Comparison of ENCODE assay signal across 23 mouse cellular contexts in genomic region chr10:61794971-61795370, GRCm38 (mm10). TPM values are rescaled to one million over a fixed set of nuclear protein-coding genes. Genes with fewer than 3 reads are reported as not detected.
DNase-seq lines count a peak whose midpoint lies in the region; ATAC-seq lines count a peak whose summit lies in the region.
"Had no signal": no experiment of that assay in that cellular context is flagged by ENCODE, and none has a peak within 500 bp of the region (broad histone marks: within the 10 kb centered on the region; RNA-seq: fewer than 3 reads in every experiment).

No protein-coding gene starts in this region.

- H3K9ac ChIP-seq in kidney, embryonic 15.5 days = no peak overlapping the region
- H3K9ac ChIP-seq in kidney, embryonic 14.5 days (ENCODE audit: low read depth, low read length) = no peak overlapping the region
- peak overlapping the region; percentile 29; the same call in 1 of the 2 replicates for H3K9ac ChIP-seq in stomach, embryonic 16.5 days (ENCODE audit: low read length)
- H3K9ac ChIP-seq in neural tube, embryonic 15.5 days (replicated peaks) = no peak overlapping the region
- H3K9ac ChIP-seq: forebrain, postnatal 0 days; hindbrain, embryonic 14.5 days; limb, embryonic 13.5 days; liver, embryonic 14.5 days had no signal

- no peaks in the 10 kb centered on the region for H3K36me3 ChIP-seq in kidney, embryonic 15.5 days
- H3K36me3 ChIP-seq in kidney, embryonic 14.5 days (ENCODE audit: control insufficient read depth, insufficient read depth, low read length) = no peaks in the 10 kb centered on the region
- no peaks in the 10 kb centered on the region for H3K36me3 ChIP-seq in stomach, embryonic 16.5 days (ENCODE audit: control insufficient read depth, insufficient read depth, low read length)
- no peaks in the 10 kb centered on the region for H3K36me3 ChIP-seq in neural tube, embryonic 15.5 days
- H3K36me3 ChIP-seq: limb, embryonic 13.5 days had no signal

- ATAC-seq in kidney, embryonic 15.5 days (replicated peaks; ENCODE audit: low FRiP score) = no peak
- no peak; the same call in 1 of the 2 replicates for ATAC-seq in kidney, embryonic 14.5 days (ENCODE audit: low FRiP score, low TSS enrichment)
- no peak for ATAC-seq in stomach, embryonic 16.5 days (ENCODE audit: insufficient read depth, low FRiP score)
- ATAC-seq in neural tube, embryonic 15.5 days (ENCODE audit: low FRiP score) = no peak
- ATAC-seq: forebrain, postnatal 0 days; inflammation-experienced regulatory T-cells, adult 6 months had no signal

- H3K4me2 ChIP-seq in kidney, embryonic 15.5 days = 0 out of 2 replicates have a peak overlapping the region, but pooled peaks have one; percentile 3
- H3K4me2 ChIP-seq in kidney, embryonic 14.5 days (replicated peaks; ENCODE audit: low read depth, low read length) = no peak overlapping the region
- peak overlapping the region; percentile 5; the same call in 1 of the 2 replicates for H3K4me2 ChIP-seq in stomach, embryonic 16.5 days (ENCODE audit: low read depth, low read length)
- H3K4me2 ChIP-seq in neural tube, embryonic 15.5 days = no peak overlapping the region
- H3K4me2 ChIP-seq: hindbrain, embryonic 14.5 days; limb, embryonic 13.5 days had no signal

- peaks cover 3% of the 10 kb centered on the region; the same call in 1 of the 2 replicates for H3K27me3 ChIP-seq in kidney, embryonic 15.5 days
- 0 out of 2 replicates have a peak, but pooled peaks cover 5% of the 10 kb centered on the region for H3K27me3 ChIP-seq in kidney, embryonic 14.5 days (ENCODE audit: control insufficient read depth, insufficient read depth, low read length)
- H3K27me3 ChIP-seq in stomach, embryonic 16.5 days (ENCODE audit: control insufficient read depth, insufficient read depth, low read length) = no peaks in the 10 kb centered on the region
- H3K27me3 ChIP-seq in neural tube, embryonic 15.5 days (replicated peaks) = 0 out of 2 replicates have a peak, but pooled peaks cover 2% of the 10 kb centered on the region
- H3K27me3 ChIP-seq: limb, embryonic 13.5 days had no signal

- WGBS in kidney, embryonic 15.5 days = 50% methylated on average over 10 of the region's 10 CpGs
- WGBS in kidney, embryonic 14.5 days = 52% methylated on average over 10 of the region's 10 CpGs
- WGBS in stomach, embryonic 16.5 days = 47% methylated on average over 10 of the region's 10 CpGs
- WGBS in neural tube, embryonic 15.5 days = 74% methylated on average over 10 of the region's 10 CpGs

- peak; percentile 10 for DNase-seq in lung, postnatal 10 days
- DNase-seq in lung, postnatal 25 days (ENCODE audit: low spot score) = no peak
- DNase-seq in R1 (ENCODE audit: low read depth, low spot score) = peak; percentile 60
- no peak for DNase-seq in left cerebral cortex, adult 18-20 months (ENCODE audit: low spot score in 2 of 2)
- DNase-seq: adrenal gland, postnatal 25 days; cerebellum, adult 9-10 months; forebrain, postnatal 0 days; gastrocnemius, postnatal 36 days; kidney, adult 18-20 months; kidney, postnatal 25 days; layer of hippocampus, postnatal 36 days; right cerebral cortex, adult 18-20 months; right cerebral cortex, postnatal 4 days had no signal

- no peaks in the 10 kb centered on the region for H3K9me3 ChIP-seq in kidney, embryonic 15.5 days (replicated peaks)
- no peaks in the 10 kb centered on the region for H3K9me3 ChIP-seq in kidney, embryonic 14.5 days (ENCODE audit: control insufficient read depth, low read length)
- no peaks in the 10 kb centered on the region for H3K9me3 ChIP-seq in stomach, embryonic 16.5 days (replicated peaks; ENCODE audit: control insufficient read depth, low read length)
- no peaks in the 10 kb centered on the region for H3K9me3 ChIP-seq in neural tube, embryonic 15.5 days (replicated peaks)
- H3K9me3 ChIP-seq: limb, embryonic 13.5 days had no signal

- H3K27ac ChIP-seq in kidney, embryonic 15.5 days = no peak overlapping the region
- no peak overlapping the region for H3K27ac ChIP-seq in kidney, embryonic 14.5 days (ENCODE audit: low read depth, low read length)
- H3K27ac ChIP-seq in stomach, embryonic 16.5 days (ENCODE audit: low read length) = no peak overlapping the region
- H3K27ac ChIP-seq in neural tube, embryonic 15.5 days (replicated peaks) = no peak overlapping the region
- H3K27ac ChIP-seq: hindbrain, embryonic 14.5 days; layer of hippocampus, adult 2 months; limb, embryonic 13.5 days; liver, embryonic 14.5 days; macrophage had no signal

- H3K4me1 ChIP-seq in kidney, embryonic 15.5 days = peaks cover 18% of the 10 kb centered on the region
- H3K4me1 ChIP-seq in kidney, embryonic 14.5 days (ENCODE audit: control insufficient read depth, insufficient read depth, low read length) = peaks cover 13% of the 10 kb centered on the region
- peaks cover 10% of the 10 kb centered on the region for H3K4me1 ChIP-seq in stomach, embryonic 16.5 days (ENCODE audit: control insufficient read depth, insufficient read depth, low read length)
- no peaks in the 10 kb centered on the region for H3K4me1 ChIP-seq in neural tube, embryonic 15.5 days

- no peak overlapping the region for H3K4me3 ChIP-seq in kidney, embryonic 15.5 days (replicated peaks)
- no peak overlapping the region for H3K4me3 ChIP-seq in kidney, embryonic 14.5 days (ENCODE audit: low read length)
- H3K4me3 ChIP-seq in stomach, embryonic 16.5 days (replicated peaks; ENCODE audit: low read length) = no peak overlapping the region
- H3K4me3 ChIP-seq in neural tube, embryonic 15.5 days (replicated peaks) = no peak overlapping the region
- H3K4me3 ChIP-seq: layer of hippocampus, adult 2 months; limb, embryonic 13.5 days had no signal

RNA-seq across cellular contexts. Expression of gene H2afy2, which starts 11.0 kb away (rescaled TPM):
- polyA plus RNA-seq in kidney, embryonic 15.5 days (2015; fragmentation: Nextera tagmentation; extraction: Ambion mirVana) = 155 and 156 TPM in 2 replicates
- polyA plus RNA-seq in kidney, embryonic 14.5 days (2014; fragmentation: Nextera tagmentation; extraction: Ambion mirVana) = 118 and 130 TPM in 2 replicates
- 78.0 and 86.3 TPM in 2 replicates for polyA plus RNA-seq in stomach, embryonic 16.5 days (2015; fragmentation: Nextera tagmentation; extraction: Ambion mirVana)
- 232 and 258 TPM in 2 replicates for polyA plus RNA-seq in neural tube, embryonic 15.5 days (2015; fragmentation: Nextera tagmentation; extraction: Ambion mirVana)
- total RNA-seq in left cerebral cortex, adult 18-20 months (2021) = 10 to 100 TPM; 19.1 to 21.0 TPM
- polyA plus RNA-seq: inflammation-experienced regulatory T-cells, adult 6 months had no signal

Comparison
In these comparisons a context has a peak if more than half of its experiments do, and no peak if none do; other contexts are left out.
1. H3K4me2 ChIP-seq: peak in kidney, embryonic 15.5 days (single experiment) and stomach, embryonic 16.5 days (single experiment); none in kidney, embryonic 14.5 days (single experiment) and neural tube, embryonic 15.5 days (single experiment).
2. DNase-seq: peak in lung, postnatal 10 days (single experiment) and R1 (single experiment); none in lung, postnatal 25 days (single experiment) and left cerebral cortex, adult 18-20 months (0 of 2).